Mouse (Mus musculus) lung, postnatal 0 days (tissue): ENCODE measurements around the gene Morc1.

ENCODE experiments used
- CTCF ChIP-seq: IDR thresholded peaks from 2 replicates; pipeline ENCODE4 v1.5.1; 2016; ENCODE audit warnings: antibody characterized with exemption, mild to moderate bottlenecking
- EP300 ChIP-seq: IDR thresholded peaks from 2 replicates; pipeline ENCODE4 v1.6.1; 2016; ENCODE audit warnings: antibody characterized with exemption, mild to moderate bottlenecking, control low read depth

DNA sequence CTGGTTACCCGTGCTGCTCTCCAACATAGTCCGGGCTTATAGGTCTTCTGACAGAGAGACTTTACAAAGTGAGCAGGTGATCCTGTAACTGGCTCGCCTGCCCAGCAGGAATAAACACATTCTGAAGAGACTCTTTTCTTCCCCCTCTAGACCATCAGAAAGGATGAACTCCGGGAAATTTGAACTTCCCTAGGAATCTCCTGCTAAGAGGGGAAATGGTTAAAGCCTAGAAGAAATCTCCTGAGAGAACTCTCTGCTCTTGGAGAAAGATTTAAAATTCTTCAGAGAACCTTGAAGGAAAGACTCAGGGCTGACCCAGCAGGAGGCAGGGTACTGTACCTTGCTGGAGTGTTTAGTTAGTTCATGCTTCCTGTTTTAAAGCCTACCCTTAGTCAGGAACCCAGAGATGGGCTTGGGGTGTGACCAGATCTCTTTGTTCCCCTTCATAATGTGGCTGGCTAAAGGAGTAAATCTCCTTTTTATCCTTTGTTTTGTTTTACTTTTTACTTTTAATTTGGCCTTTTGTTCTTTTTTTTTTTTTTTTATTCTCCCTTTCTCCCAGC, 175.5 kb downstream of the Morc1 start:
- no peak for TF ChIP-seq EP300
- no peak for TF ChIP-seq CTCF
